Mouse (Mus musculus): ENCODE data around the gene Gm3285.

Gene Gm3285

GRCm38 (mm10) chr10:77900903-77901818 is 39.4 kb downstream of the Gm3285 start:
- DNase-seq: no peak

GRCm38 (mm10) chr10:77901871-77902210 is 40.1 kb downstream of the Gm3285 start:
- no peak for DNase-seq

GRCm38 (mm10) chr10:77902211-77902893 is 40.6 kb downstream of the Gm3285 start, which contains the start of gene Lrrc3:
TSS of gene Lrrc3 (minus strand) at chr10:77902536.
- DNase-seq: peak; percentile 81 to 86

- peak; percentile 77 to 85 for DNase-seq
These were observed 41.3 kb downstream of the Gm3285 start for GRCm38 (mm10) chr10:77902894-77903715.
